Mouse (Mus musculus) cerebellum, adult 11-12 months (tissue): ENCODE results near the gene Sfmbt1.

ENCODE experiments used
- DNase-seq: peaks from one replicate; pipeline ENCODE4 v3.0.0; 2022

Sfmbt1 gene

GRCm38 (mm10) chr14:30714799-30715617 is at the start of gene Sfmbt1:
Sfmbt1 (plus strand) TSS chr14:30714849.
- DNase-seq, result no peak

GRCm38 (mm10) chr14:30666061-30666460 is 48.6 kb upstream of the Sfmbt1 start:
- no peak for DNase-seq

- DNase-seq, result no peak
These were observed 48.0 kb upstream of the Sfmbt1 start for GRCm38 (mm10) chr14:30666604-30667003.

GRCm38 (mm10) chr14:30670161-30670560 is 44.5 kb upstream of the Sfmbt1 start:
- DNase-seq, result no peak

GRCm38 (mm10) chr14:30671095-30671985 is 43.3 kb upstream of the Sfmbt1 start:
- no peak for DNase-seq

GRCm38 (mm10) chr14:30671986-30672312 is 42.7 kb upstream of the Sfmbt1 start:
- DNase-seq, result peak; percentile 68

GRCm38 (mm10) chr14:30674947-30675346 is 39.7 kb upstream of the Sfmbt1 start:
- DNase-seq, result no peak

GRCm38 (mm10) chr14:30682131-30682530 is 32.5 kb upstream of the Sfmbt1 start:
- DNase-seq, result no peak

GRCm38 (mm10) chr14:30690685-30691084 is 24.0 kb upstream of the Sfmbt1 start:
- DNase-seq, result no peak

- no peak for DNase-seq
These were observed 22.2 kb upstream of the Sfmbt1 start for GRCm38 (mm10) chr14:30692439-30692838.

- DNase-seq, result no peak
These were observed 19.9 kb upstream of the Sfmbt1 start for GRCm38 (mm10) chr14:30694786-30695185.

GRCm38 (mm10) chr14:30695609-30696008 is 19.0 kb upstream of the Sfmbt1 start:
- peak; percentile 85 for DNase-seq

- no peak for DNase-seq
These were observed 17.1 kb upstream of the Sfmbt1 start for GRCm38 (mm10) chr14:30697407-30698052.

GRCm38 (mm10) chr14:30699656-30700055 is 15.0 kb upstream of the Sfmbt1 start:
- no peak for DNase-seq

GRCm38 (mm10) chr14:30702512-30702911 is 12.1 kb upstream of the Sfmbt1 start:
- no peak for DNase-seq

- no peak for DNase-seq
These were observed 11.6 kb upstream of the Sfmbt1 start for GRCm38 (mm10) chr14:30703079-30703478.

GRCm38 (mm10) chr14:30704098-30704855 is 10.4 kb upstream of the Sfmbt1 start:
- DNase-seq, result no peak

- no peak for DNase-seq
These were observed 2.8 kb upstream of the Sfmbt1 start for GRCm38 (mm10) chr14:30711892-30712291.

GRCm38 (mm10) chr14:30713769-30714168 is 880 bp upstream of the Sfmbt1 start:
- no peak for DNase-seq

- peak; percentile 82 for DNase-seq
These were observed 985 bp downstream of the Sfmbt1 start for GRCm38 (mm10) chr14:30715618-30716050.

- DNase-seq, result peak; percentile 73
These were observed 1.7 kb downstream of the Sfmbt1 start for GRCm38 (mm10) chr14:30716051-30716952.

GRCm38 (mm10) chr14:30716953-30717285 is 2.3 kb downstream of the Sfmbt1 start:
- no peak for DNase-seq
